Mouse (Mus musculus) thymus, postnatal 14 days (tissue): ENCODE data around the gene Acot3.
"Not testable (repeated sequence)": the region's sequence is repeated elsewhere in the genome, so short reads cannot be mapped to it uniquely, and the experiment has no call there.

Experiments used
- DNase-seq: peaks from one replicate; pipeline ENCODE4 v3.0.0; 2021

The Acot3 gene

GRCm38 (mm10) chr12:84051937-84052474 is at the start of gene Acot3:
TSS of gene Acot3 (plus strand) at chr12:84052144.
- no peak for DNase-seq

DNA sequence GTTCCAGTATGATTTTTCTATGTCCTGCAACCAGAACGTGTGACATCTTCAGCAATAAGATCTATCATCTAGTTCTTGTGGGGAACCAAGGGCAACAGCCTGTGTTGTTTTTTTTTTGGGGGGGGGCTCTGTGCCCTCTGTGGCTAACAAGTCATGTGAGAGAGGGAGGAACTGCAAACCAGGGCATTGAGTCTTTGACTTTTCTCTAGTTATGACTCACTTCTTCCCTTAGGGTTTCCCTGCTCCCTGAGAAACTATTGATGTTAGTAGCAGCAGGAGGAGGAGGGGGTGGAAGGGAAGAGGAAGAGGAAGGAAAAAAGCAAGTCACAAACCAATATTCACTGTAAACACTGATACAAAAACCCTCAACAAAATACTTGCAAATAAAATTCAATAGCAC is 48.1 kb upstream of the Acot3 start:
- no peak for DNase-seq

DNA sequence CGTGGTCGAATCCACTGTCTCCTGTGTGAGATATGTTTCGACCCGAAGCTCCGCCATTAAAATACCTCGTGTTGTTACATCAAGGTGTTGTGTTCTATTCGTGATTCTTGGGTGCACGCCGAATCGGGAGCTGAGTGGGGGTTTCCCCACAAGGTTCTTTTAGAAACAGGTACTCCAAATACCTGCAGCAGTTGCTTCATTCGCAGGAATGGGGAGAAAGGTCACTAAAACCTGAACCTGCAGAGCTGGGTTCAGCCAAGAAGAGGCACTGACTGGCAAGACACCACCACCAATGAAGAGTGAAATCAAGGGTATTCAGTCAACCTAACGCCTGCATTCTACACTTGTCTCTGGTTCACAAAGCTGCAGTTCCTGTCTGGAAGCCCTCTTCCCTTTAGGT is 43.7 kb upstream of the Acot3 start:
- no peak for DNase-seq

GRCm38 (mm10) chr12:84008729-84009128 is 43.2 kb upstream of the Acot3 start:
- no peak for DNase-seq

DNA sequence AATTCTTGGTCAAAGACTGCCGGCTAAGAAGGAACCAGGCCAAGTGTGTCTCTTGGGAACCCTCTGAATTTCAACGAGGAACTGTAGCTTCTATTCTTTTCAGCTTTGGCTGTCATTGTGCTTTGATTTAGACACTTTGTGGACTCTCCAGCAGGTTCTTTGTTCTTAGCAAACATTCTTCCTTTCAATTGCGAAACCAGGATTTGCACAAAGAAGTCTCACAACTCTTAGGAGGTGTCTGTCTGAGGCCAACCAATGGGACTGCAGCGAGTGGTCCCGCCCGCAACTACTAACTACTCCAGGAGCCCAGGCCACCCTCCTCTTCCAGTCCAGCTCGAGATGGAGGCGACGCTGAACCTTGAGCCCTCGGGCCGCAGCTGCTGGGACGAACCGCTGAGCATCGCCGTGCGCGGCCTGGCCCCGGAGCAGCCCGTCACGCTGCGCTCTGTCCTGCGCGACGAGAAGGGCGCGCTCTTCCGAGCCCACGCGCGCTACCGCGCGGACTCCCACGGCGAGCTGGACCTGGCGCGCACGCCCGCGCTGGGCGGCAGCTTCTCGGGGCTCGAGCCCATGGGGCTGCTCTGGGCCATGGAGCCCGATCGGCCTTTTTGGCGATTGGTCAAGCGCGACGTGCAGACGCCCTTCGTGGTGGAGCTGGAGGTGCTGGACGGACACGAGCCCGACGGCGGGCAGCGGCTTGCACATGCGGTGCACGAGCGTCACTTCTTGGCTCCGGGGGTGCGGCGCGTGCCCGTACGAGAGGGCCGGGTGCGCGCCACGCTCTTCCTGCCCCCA is 42.6 kb upstream of the Acot3 start, which contains the start of gene Acot1:
Gene Acot1, plus strand, starts transcription at position 320 of the 795 bp plus-strand sequence.
- DNase-seq, result peak; percentile 64

- DNase-seq, result no peak
Measured at GRCm38 (mm10) chr12:84010201-84010600, 41.7 kb upstream of the Acot3 start.

GRCm38 (mm10) chr12:84011251-84012040 is 40.5 kb upstream of the Acot3 start:
- no peak for DNase-seq

GRCm38 (mm10) chr12:84013130-84013529 is 38.8 kb upstream of the Acot3 start:
- DNase-seq, result no peak

DNA sequence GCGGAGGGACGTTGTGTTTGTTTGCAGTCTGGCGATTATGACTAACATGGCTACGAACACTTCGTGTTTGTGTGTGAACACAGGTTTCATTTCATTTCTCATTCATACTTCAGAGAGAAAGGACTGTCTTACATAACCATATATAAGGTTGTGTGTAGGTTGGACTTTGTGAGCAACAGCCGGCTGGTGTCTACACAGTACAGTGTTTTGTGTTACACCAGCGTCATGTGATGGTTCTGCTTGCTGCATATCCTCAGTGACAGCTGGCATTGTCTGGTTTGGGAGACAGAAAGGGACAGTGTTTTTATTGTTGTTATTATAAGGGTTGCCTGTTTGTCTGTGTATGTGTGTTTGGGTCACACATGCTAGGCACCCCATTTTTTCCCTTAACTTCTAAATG is 38.2 kb upstream of the Acot3 start:
- DNase-seq, result no peak

GRCm38 (mm10) chr12:84020528-84020927 is 31.4 kb upstream of the Acot3 start:
- not testable (repeated sequence) for DNase-seq

DNA sequence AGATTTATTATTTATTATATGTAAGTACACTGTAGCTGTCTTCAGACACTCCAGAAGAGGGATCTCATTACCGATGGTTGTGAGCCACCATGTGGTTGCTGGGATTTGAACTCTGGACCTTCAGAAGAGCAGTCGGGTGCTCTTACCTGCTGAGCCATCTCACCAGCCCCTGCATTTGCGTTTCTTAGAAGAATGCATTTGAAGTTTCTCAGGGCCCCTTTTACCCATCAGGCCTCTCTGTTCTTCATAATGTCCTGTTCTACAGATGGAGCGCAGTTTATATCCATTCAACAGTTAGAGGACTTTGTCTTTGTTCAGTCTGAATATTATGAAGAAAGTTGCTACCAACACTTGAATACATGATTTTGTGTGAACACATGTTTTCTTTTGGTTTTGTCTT is 29.7 kb upstream of the Acot3 start:
- DNase-seq, result not testable (repeated sequence)

DNA sequence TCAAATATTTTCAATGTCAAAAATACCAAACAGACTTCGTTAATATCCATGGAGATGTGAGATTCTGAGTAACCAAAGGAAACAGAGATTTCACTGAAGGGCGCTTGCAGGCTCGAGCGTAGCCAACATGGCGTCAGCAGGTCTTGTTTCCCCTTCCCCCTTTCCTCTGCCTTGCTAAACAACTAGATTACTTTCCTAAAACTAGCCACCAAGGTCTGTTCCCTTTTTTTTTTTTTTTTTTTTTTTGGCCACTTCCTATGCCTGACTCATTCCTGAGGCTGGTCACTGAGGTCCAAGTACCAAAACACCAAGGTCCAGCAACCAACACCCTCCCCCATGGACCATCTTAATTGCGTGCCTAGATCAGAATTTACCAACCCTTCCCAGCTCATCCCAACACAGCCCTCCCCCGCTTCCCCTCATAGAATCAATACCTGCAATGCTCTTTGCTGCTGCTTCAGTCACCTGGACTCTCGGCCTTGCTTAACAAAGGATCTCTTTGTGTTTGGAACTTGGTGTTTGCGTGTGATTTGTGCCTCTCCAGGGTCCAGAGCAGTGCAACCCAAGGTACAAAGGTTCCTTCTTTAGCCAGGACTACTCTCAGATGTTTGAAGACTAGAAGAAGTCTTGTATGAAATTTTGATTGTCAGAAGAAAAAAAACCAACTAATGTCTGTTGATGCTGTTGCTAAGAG is 28.7 kb upstream of the Acot3 start:
- no peak for DNase-seq

DNA sequence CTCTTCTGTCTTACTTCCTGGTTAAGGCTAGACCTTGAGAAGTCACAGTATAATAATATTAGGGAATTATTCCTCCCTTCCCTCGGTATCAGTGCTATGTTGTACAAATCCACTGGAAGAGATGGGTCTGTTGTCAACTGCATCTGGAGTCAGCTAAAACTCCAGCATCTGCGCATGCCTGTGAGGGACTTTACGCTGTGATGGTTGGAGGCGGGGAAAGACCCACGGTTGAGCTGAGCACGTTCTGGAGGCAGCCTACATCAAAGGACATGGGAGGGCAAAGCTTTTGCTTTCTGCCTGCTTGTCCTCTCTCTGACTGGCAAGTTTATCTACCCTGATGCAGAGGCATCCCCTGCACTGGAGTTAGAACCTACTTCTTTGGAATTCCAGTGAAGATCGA is 26.1 kb upstream of the Acot3 start:
- DNase-seq, result no peak

- not testable (repeated sequence) for DNase-seq
Measured at GRCm38 (mm10) chr12:84028328-84028727, 23.6 kb upstream of the Acot3 start.

GRCm38 (mm10) chr12:84029043-84029442 is 22.9 kb upstream of the Acot3 start:
- DNase-seq, result not testable (repeated sequence)

DNA sequence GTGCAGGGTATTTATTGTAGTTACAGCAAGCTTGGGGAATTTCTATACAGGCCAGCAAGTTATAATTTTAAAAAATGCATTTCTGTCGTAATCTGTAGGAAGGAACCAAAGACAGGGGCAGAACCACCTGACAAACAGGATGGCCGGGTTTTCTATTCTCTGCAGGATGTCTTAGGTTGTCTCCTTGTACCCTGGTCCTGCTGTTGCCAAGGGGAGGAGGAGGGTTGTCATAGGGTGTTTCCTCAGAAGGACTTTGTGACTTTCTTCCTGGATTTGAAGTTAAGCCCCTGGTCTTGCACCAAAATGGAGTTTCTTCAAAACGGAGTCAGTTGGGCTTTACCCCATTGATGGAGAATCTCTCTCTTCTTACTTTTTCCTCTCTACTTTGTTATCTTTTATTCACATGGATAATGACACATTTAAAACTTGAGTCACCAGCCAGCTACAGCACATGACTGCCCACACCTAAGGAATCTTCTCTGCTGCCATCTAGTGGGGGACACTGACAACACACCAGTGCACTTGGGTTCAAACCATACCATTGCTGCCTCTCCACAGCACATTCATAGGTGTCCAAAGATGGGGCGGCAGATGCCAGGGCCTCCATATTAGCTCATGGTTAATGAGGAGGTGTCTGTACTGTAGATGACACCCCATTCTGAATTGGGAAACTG is 21.1 kb upstream of the Acot3 start:
- peak; percentile 78 for DNase-seq

DNA sequence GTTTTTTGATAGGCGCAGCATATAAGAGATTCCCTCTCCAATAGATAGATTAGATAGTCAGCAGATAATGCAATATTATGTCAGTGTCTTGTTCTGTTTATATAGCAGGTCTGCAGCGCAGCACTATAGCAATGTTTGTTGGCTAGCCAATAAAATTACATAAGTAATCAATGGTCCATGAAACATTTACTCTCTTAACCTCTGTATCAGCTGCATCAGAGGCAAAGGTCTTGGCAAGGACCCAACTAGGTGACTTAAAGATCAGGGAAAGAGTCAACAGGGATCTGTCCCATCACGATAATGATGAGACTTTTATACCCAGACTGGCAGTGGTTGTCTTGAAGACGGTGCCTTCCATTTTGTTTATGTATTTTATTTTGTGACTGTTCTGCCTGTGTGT is 19.1 kb upstream of the Acot3 start:
- no peak for DNase-seq

GRCm38 (mm10) chr12:84033302-84033701 is 18.6 kb upstream of the Acot3 start:
- DNase-seq, result not testable (repeated sequence)

DNA sequence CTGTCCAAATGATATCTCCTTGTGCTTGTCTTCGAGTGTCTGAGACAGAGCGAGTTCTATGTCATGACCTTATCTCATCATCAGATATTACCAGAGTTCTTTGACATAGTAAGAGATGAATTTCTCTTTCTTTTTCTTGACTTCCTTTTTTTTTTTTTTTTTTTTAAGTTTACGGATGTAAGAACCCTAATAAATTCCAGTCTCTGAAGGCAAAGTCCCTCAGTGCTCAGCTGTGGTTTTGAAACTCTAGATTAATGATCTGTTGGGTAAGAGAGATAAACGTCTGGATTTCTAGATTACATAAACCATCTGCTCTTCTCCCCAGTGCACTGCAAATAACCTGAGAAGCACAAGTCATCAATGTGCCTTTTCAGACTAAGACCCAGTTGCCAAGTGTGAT is 17.8 kb upstream of the Acot3 start:
- no peak for DNase-seq

DNA sequence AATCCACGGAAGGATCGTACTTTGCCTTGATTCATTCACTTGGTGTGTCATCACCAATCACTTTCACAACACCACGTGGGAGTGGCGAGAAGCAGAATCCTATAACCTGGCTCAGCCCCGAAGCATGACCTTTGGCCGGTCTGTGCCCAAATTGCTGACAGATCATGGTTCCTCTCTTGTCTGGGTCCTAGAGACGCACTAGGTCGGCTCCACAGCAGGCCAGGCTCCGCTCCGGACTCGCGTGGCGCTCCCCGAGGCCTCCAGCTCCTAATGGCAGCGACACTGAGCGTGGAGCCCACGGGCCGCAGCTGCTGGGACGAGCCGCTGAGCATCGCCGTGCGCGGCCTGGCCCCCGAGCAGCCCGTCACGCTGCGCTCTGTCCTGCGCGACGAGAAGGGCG is 13.7 kb upstream of the Acot3 start, which contains the start of gene Acot4:
Gene Acot4, plus strand, starts transcription at position 139 of the 400 bp plus-strand sequence.
- not testable (repeated sequence) for DNase-seq

GRCm38 (mm10) chr12:84038691-84039111 is 13.2 kb upstream of the Acot3 start, which contains the start of gene Gm49366:
TSS of gene Gm49366 (plus strand) at chr12:84038935.
- peak; percentile 14 for DNase-seq

- no peak for DNase-seq
Measured at GRCm38 (mm10) chr12:84042248-84042647, 9.7 kb upstream of the Acot3 start.
